Mouse (Mus musculus) MEL (cell line): ENCODE measurements around the gene 2900011O08Rik.

Source experiments
- CHD2 ChIP-seq: IDR thresholded peaks from 2 replicates; pipeline ENCODE4 v1.6.1; 2011; ENCODE audit warnings: low read length, improper control_type of control experiment
- CTCF ChIP-seq, 3 experiments: IDR thresholded peaks in 2 of 3; conservative IDR thresholded peaks in 1 of 3; 2 replicates each; pipeline ENCODE4 v1.5.1; 2011 to 2012; ENCODE audit warnings: low read length in 3 of 3, low read depth in 2 of 3, mild to moderate bottlenecking in 2 of 3, improper control_type of control experiment in 1 of 3, inconsistent platforms in 1 of 3, mixed read lengths in 1 of 3, moderate library complexity in 1 of 3; ENCODE audit not compliant: control insufficient read depth in 1 of 3, insufficient read depth in 1 of 3, poor library complexity in 1 of 3, severe bottlenecking in 1 of 3
- EP300 ChIP-seq, 2 experiments: IDR thresholded peaks; 2 replicates each; pipeline ENCODE4 v1.6.1; 2011; ENCODE audit warnings: improper control_type of control experiment in 2 of 2, low read length in 2 of 2, low read depth in 1 of 2, mild to moderate bottlenecking in 1 of 2
- MAX ChIP-seq: IDR thresholded peaks from 2 replicates; pipeline ENCODE4 v1.6.1; 2011; ENCODE audit warnings: low read length, improper control_type of control experiment
- MAZ ChIP-seq: IDR thresholded peaks from 2 replicates; pipeline ENCODE4 v1.6.1; 2012; ENCODE audit warnings: low read depth, mild to moderate bottlenecking, inconsistent platforms, low read length, improper control_type of control experiment
- MXI1 ChIP-seq: IDR thresholded peaks from 2 replicates; pipeline ENCODE4 v1.6.1; 2011; ENCODE audit warnings: mild to moderate bottlenecking, low read depth, low read length, improper control_type of control experiment
- POLR2A ChIP-seq, 2 experiments: IDR thresholded peaks; 2 replicates each; pipeline ENCODE4 v1.6.1; 2011 to 2012; ENCODE audit warnings: low read length in 2 of 2, mild to moderate bottlenecking in 2 of 2, control low read depth in 1 of 2, improper control_type of control experiment in 1 of 2, low read depth in 1 of 2, moderate library complexity in 1 of 2; ENCODE audit not compliant: control insufficient read depth in 1 of 2, insufficient read depth in 1 of 2, poor library complexity in 1 of 2
- POLR2AphosphoS5 ChIP-seq: IDR thresholded peaks from 2 replicates; pipeline ENCODE4 v1.6.1; 2012; ENCODE audit warnings: low read depth, borderline replicate concordance, mild to moderate bottlenecking, inconsistent platforms, low read length, moderate library complexity, mixed read lengths
- TAL1 ChIP-seq: IDR thresholded peaks from 2 replicates; pipeline ENCODE4 v1.6.1; 2012; ENCODE audit warnings: mild to moderate bottlenecking, inconsistent platforms, low read length, moderate library complexity, mixed read lengths

DNA sequence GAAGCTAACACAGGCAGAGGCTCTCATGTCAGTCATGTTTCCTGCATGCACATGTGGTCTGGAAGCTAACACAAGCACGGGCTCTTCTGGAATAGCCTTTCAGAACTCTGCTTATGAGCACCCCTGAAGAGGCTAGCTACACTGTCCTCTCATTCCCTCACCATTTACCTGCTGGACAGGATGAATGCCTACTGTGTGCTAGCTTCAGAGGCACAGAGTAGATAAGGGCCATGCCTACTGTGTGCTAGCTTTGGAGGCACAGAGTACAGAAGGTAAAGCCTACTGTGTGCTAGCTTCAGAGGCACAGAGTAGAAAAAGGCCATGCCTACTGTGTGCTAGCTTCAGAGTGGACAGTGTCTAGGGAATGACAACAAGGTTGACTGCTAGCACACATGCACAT is 8.1 kb downstream of the 2900011O08Rik start:
- TF ChIP-seq MAZ, result no peak
- no peak for TF ChIP-seq POLR2AphosphoS5
- no peak for TF ChIP-seq EP300 (IDR thresholded peaks at IDR 0.05; ENCODE audit: low read depth in 1 of 2, low read length in 2 of 2)
- TF ChIP-seq MAX, result no peak
- TF ChIP-seq CHD2, result no peak
- no peak for TF ChIP-seq TAL1
- no peak for TF ChIP-seq CTCF (IDR thresholded peaks at IDR 0.05 in 2 of 3, conservative IDR thresholded peaks at IDR 0.05 in 1 of 3; ENCODE audit: control insufficient read depth in 1 of 3, insufficient read depth in 1 of 3, low read depth in 2 of 3, low read length in 3 of 3, poor library complexity in 1 of 3, severe bottlenecking in 1 of 3)
- TF ChIP-seq POLR2A (IDR thresholded peaks at IDR 0.05; ENCODE audit: control insufficient read depth in 1 of 2, insufficient read depth in 1 of 2, low read depth in 1 of 2, low read length in 2 of 2, poor library complexity in 1 of 2), result no peak
- TF ChIP-seq MXI1, result no peak
